Mouse (Mus musculus) subcutaneous adipose tissue, adult 2 months (tissue): Measurements from ENCODE around the gene 2200002J24Rik. TPM values are rescaled to one million over a fixed set of nuclear protein-coding genes. Genes with fewer than 3 reads are reported as not detected.

Source experiments
- polyA plus RNA-seq: library from polyadenylated mRNA; depleted of rRNA; stranded (reverse); fragments of >200 nt; gene quantifications from 2 replicates; pipeline ENCODE4 v1.2.3, GENCODE M21; 2012; ENCODE audit warnings: low replicate concordance; rRNA removed

Gene 2200002J24Rik
- not detected in 2 replicates for polyA plus RNA-seq

GRCm38 (mm10) chr7:30698589-30698988, at the start of gene 2200002J24Rik:
Gene 2200002J24Rik (plus strand): TSS chr7:30698926.

GRCm38 (mm10) chr7:30649591-30650540, 48.9 kb upstream of the 2200002J24Rik start, which contains the start of gene Rbm42:
Gene Rbm42 (minus strand): TSS chr7:30650317.

GRCm38 (mm10) chr7:30664529-30665200, 34.1 kb upstream of the 2200002J24Rik start, which contains the start of gene Haus5:
Gene Haus5 (minus strand): TSS chr7:30664994.

GRCm38 (mm10) chr7:30671480-30671879, 27.2 kb upstream of the 2200002J24Rik start, which contains the start of gene Pmis2:
Gene Pmis2 (minus strand): TSS chr7:30671605.

GRCm38 (mm10) chr7:30711942-30712341, 13.2 kb downstream of the 2200002J24Rik start, which contains the start of gene Atp4a:
Gene Atp4a (plus strand): TSS chr7:30712209.

GRCm38 (mm10) chr7:30729396-30730063, 30.8 kb downstream of the 2200002J24Rik start, which contains the start of gene Tmem147:
Gene Tmem147 (minus strand): TSS chr7:30729540.

GRCm38 (mm10) chr7:30743617-30744016, 44.9 kb downstream of the 2200002J24Rik start, which contains the start of gene Gapdhs:
Gene Gapdhs (minus strand): TSS chr7:30743681.

Other genes with a start within 250 kb of the 2200002J24Rik start
- not detected in 2 replicates for gene Kirrel2, start 241.2 kb upstream of the 2200002J24Rik start, polyA plus RNA-seq
- gene Nphs1, start 240.6 kb upstream of the 2200002J24Rik start, polyA plus RNA-seq: not detected in 2 replicates
- gene Prodh2, start 205.3 kb upstream of the 2200002J24Rik start, polyA plus RNA-seq: not detected in 2 replicates
- 7.3 and 17.1 TPM in 2 replicates for gene Arhgap33, start 163.9 kb upstream of the 2200002J24Rik start, polyA plus RNA-seq
- 65.4 and 90.8 TPM in 2 replicates for gene Hspb6, start 146.7 kb upstream of the 2200002J24Rik start, polyA plus RNA-seq
- 4.1 and 17.2 TPM in 2 replicates for gene Proser3, start 146.6 kb upstream of the 2200002J24Rik start, polyA plus RNA-seq
- gene Lin37, start 139.1 kb upstream of the 2200002J24Rik start, polyA plus RNA-seq: 32.9 and 36.6 TPM in 2 replicates
- gene U2af1l4, start 135.6 kb upstream of the 2200002J24Rik start, polyA plus RNA-seq: 56.7 and 69.3 TPM in 2 replicates
- 1.4 and 3.1 TPM in 2 replicates for gene Gm49396, start 135.6 kb upstream of the 2200002J24Rik start, polyA plus RNA-seq
- gene Psenen, start 135.3 kb upstream of the 2200002J24Rik start, polyA plus RNA-seq: 135 and 167 TPM in 2 replicates
- gene Igflr1, start 133.5 kb upstream of the 2200002J24Rik start, polyA plus RNA-seq: 3.8 and 6.8 TPM in 2 replicates
- 35.0 and 59.6 TPM in 2 replicates for gene Kmt2b, start 110.2 kb upstream of the 2200002J24Rik start, polyA plus RNA-seq
- 0.92 and 1.1 TPM in 2 replicates for gene Zbtb32, start 100.0 kb upstream of the 2200002J24Rik start, polyA plus RNA-seq
- 2.8 and 21.0 TPM in 2 replicates for gene Upk1a, start 86.1 kb upstream of the 2200002J24Rik start, polyA plus RNA-seq
- gene Cox6b1, start 72.8 kb upstream of the 2200002J24Rik start, polyA plus RNA-seq: 647 and 1,156 TPM in 2 replicates
- not detected in 2 replicates for gene Etv2, start 63.1 kb upstream of the 2200002J24Rik start, polyA plus RNA-seq
- 47.6 and 62.6 TPM in 2 replicates for gene Rbm42, start 48.6 kb upstream of the 2200002J24Rik start, polyA plus RNA-seq
- gene Haus5, start 33.9 kb upstream of the 2200002J24Rik start, polyA plus RNA-seq: 11.8 and 17.8 TPM in 2 replicates
- gene Pmis2, start 27.3 kb upstream of the 2200002J24Rik start, polyA plus RNA-seq: not detected in 2 replicates
- gene Atp4a, start 13.3 kb downstream of the 2200002J24Rik start, polyA plus RNA-seq: 0.39 TPM in 1 of 2 replicates, not detected in the other
- gene Tmem147, start 30.6 kb downstream of the 2200002J24Rik start, polyA plus RNA-seq: 254 and 273 TPM in 2 replicates
- gene Gapdhs, start 44.8 kb downstream of the 2200002J24Rik start, polyA plus RNA-seq: not detected in 2 replicates
- gene Sbsn, start 52.5 kb downstream of the 2200002J24Rik start, polyA plus RNA-seq: 10.8 and 36.4 TPM in 2 replicates
- 8.6 and 10.7 TPM in 2 replicates for gene Dmkn, start 64.8 kb downstream of the 2200002J24Rik start, polyA plus RNA-seq
- 0.51 and 2.0 TPM in 2 replicates for gene Krtdap, start 89.0 kb downstream of the 2200002J24Rik start, polyA plus RNA-seq
- gene Ffar2, start 124.8 kb downstream of the 2200002J24Rik start, polyA plus RNA-seq: 27.4 and 105 TPM in 2 replicates
- gene Ffar3, start 157.3 kb downstream of the 2200002J24Rik start, polyA plus RNA-seq: not detected in 2 replicates
- gene Ffar1, start 162.6 kb downstream of the 2200002J24Rik start, polyA plus RNA-seq: 0.03 and 0.05 TPM in 2 replicates
- 1.3 and 4.4 TPM in 2 replicates for gene Cd22, start 181.4 kb downstream of the 2200002J24Rik start, polyA plus RNA-seq
- gene Mag, start 215.9 kb downstream of the 2200002J24Rik start, polyA plus RNA-seq: 0.72 and 1.3 TPM in 2 replicates
- 0.77 and 1.3 TPM in 2 replicates for gene Hamp2, start 225.8 kb downstream of the 2200002J24Rik start, polyA plus RNA-seq
- 0.64 and 3.8 TPM in 2 replicates for gene Hamp, start 245.1 kb downstream of the 2200002J24Rik start, polyA plus RNA-seq